Mouse (Mus musculus): ENCODE data around the gene Pmpcb. TPM values are rescaled to one million over a fixed set of nuclear protein-coding genes. Genes with fewer than 3 reads are reported as not detected.
A peak's percentile ranks its signal among the peaks of the same experiment; 100 is the strongest.

Pmpcb gene
- polyA plus RNA-seq, 1 experiment from 2014 or later: 84.3 TPM

DNA sequence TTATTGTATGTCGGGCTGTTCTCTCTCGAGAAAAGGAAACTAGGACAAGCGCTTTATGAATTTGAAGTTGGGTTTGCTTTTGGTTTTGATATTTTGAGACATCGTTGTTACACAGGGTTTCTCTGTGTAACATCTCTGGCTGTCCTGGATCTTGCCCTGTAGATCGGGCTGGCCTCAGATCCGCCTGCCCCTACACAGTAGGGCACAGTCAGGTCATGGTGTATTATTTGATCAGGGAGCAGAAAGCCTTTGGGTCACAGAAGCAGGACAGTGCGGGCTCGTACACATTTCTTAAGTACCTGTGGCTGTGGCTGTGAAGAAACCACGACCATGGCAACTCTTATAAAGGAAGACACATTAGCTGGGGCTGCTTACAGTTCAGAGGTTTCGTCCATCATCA lies 679 bp downstream of the Pmpcb start:
- Histone ChIP-seq H3K4me1 (ENCODE audit: control insufficient read depth, insufficient read depth, low read length) (peaks cover 9% of the 10 kb centered on the region), H3K27me3 (ENCODE audit: control insufficient read depth, insufficient read depth, low read length) (no peaks in the 10 kb centered on the region), H3K9me3 (ENCODE audit: control insufficient read depth, low read depth, low read length) (no peaks in the 10 kb centered on the region), H3K4me3 (ENCODE audit: low read depth, low read length) (peak overlapping the region; percentile 92), H3K27ac (ENCODE audit: low read length) (no peak overlapping the region; the same call in 1 of the 2 replicates), H3K4me2 (replicated peaks; ENCODE audit: low read depth, low read length) (peak overlapping the region; percentile 75), H3K9ac (replicated peaks; ENCODE audit: low read depth, low read length) (peak overlapping the region; percentile 89), H3K36me3 (ENCODE audit: control insufficient read depth, insufficient read depth, low read length) (peaks cover 28% of the 10 kb centered on the region)
- no peak for ATAC-seq (ENCODE audit: insufficient number of reproducible peaks, insufficient read depth, low FRiP score, low read depth)
- 19% methylated on average over 10 of the region's 10 CpGs for WGBS

DNA sequence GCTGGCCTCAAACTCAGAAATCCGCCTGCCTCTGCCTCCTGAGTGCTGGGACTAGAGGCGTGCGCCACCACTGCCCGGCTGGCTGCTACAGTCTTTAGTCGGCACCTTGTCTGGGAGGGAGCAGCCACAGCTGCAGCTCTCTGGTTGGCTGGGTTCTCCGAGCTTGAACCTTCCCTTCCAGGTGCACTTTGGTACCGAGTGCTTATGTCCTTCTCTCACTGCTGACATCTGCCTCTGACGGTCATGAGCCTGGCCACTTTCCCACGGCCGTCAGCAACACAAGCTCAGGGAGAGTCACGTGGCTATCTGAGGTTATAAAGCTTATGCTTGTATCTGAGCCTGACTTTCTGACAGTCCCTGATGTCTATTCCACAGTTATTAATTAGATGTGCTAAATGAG lies 2.2 kb downstream of the Pmpcb start:
- H3K4me1 ChIP-seq (ENCODE audit: control insufficient read depth, insufficient read depth, low read length): peaks cover 9% of the 10 kb centered on the region
- no peak overlapping the region for H3K4me2 ChIP-seq (replicated peaks; ENCODE audit: low read depth, low read length)
- H3K9me3 ChIP-seq (ENCODE audit: control insufficient read depth, low read depth, low read length): no peaks in the 10 kb centered on the region
- H3K36me3 ChIP-seq (ENCODE audit: control insufficient read depth, insufficient read depth, low read length): peaks cover 42% of the 10 kb centered on the region
- H3K4me3 ChIP-seq (ENCODE audit: low read depth, low read length): no peak overlapping the region
- ATAC-seq (ENCODE audit: insufficient number of reproducible peaks, insufficient read depth, low FRiP score, low read depth): no peak
- 91% methylated on average over 10 of the region's 11 CpGs for WGBS
- no peak overlapping the region for H3K27ac ChIP-seq (ENCODE audit: low read length)
- no peak overlapping the region for H3K9ac ChIP-seq (replicated peaks; ENCODE audit: low read depth, low read length)
- H3K27me3 ChIP-seq (ENCODE audit: control insufficient read depth, insufficient read depth, low read length): no peaks in the 10 kb centered on the region

DNA sequence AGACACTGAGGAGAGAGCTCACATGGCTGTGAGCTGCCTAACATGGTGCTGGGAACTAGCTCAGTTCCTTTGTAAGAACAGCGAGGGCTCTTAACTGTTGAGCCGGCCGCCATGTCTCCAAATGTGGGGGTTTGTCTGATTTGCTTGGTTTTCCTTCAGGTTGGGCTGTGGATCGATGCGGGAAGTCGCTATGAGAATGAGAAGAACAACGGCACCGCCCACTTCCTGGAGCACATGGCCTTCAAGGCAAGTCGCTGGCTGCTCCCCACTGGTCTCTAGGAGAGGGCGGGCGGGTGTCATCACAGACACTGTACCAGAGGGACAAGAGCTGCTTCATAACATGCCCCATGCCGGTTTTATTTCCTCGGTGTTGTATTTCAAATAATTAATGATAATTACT lies 2.9 kb downstream of the Pmpcb start:
- ATAC-seq (ENCODE audit: insufficient number of reproducible peaks, insufficient read depth, low FRiP score, low read depth): no peak
- Histone ChIP-seq H3K4me3 (ENCODE audit: low read depth, low read length) (no peak overlapping the region), H3K4me1 (ENCODE audit: control insufficient read depth, insufficient read depth, low read length) (peaks cover 9% of the 10 kb centered on the region), H3K4me2 (replicated peaks; ENCODE audit: low read depth, low read length) (no peak overlapping the region), H3K9ac (replicated peaks; ENCODE audit: low read depth, low read length) (no peak overlapping the region), H3K36me3 (ENCODE audit: control insufficient read depth, insufficient read depth, low read length) (peaks cover 50% of the 10 kb centered on the region), H3K9me3 (ENCODE audit: control insufficient read depth, low read depth, low read length) (no peaks in the 10 kb centered on the region), H3K27me3 (ENCODE audit: control insufficient read depth, insufficient read depth, low read length) (no peaks in the 10 kb centered on the region), H3K27ac (ENCODE audit: low read length) (no peak overlapping the region)
- 90% methylated on average over 13 of the region's 13 CpGs for WGBS

DNA sequence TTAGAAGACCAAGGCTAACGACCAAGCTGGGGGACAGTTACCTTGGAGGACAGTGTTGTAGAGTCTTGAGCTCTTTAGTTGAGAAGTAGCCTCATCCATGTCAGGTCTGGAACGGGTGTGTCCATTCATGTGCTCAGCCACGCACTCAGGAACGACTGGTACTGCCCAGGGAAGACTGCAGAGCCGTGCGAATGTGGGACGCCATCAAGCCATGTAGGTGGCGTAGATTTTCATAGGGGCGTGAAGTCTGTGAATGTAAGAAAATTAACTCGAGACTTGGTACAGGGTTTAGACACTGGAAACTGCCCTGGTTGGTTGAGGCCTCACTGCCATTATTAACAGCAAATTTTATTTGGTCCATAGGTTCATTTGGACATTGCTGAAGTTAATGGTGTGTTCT lies 6.7 kb downstream of the Pmpcb start:
- H3K27ac ChIP-seq (ENCODE audit: low read length): no peak overlapping the region
- H3K4me1 ChIP-seq (ENCODE audit: control insufficient read depth, insufficient read depth, low read length): no peaks in the 10 kb centered on the region
- no peak overlapping the region for H3K4me3 ChIP-seq (ENCODE audit: low read depth, low read length)
- H3K9me3 ChIP-seq (ENCODE audit: control insufficient read depth, low read depth, low read length): no peaks in the 10 kb centered on the region
- H3K36me3 ChIP-seq (ENCODE audit: control insufficient read depth, insufficient read depth, low read length): peaks cover 82% of the 10 kb centered on the region
- H3K27me3 ChIP-seq (ENCODE audit: control insufficient read depth, insufficient read depth, low read length): no peaks in the 10 kb centered on the region
- H3K4me2 ChIP-seq (replicated peaks; ENCODE audit: low read depth, low read length): no peak overlapping the region
- no peak overlapping the region for H3K9ac ChIP-seq (replicated peaks; ENCODE audit: low read depth, low read length)
- no peak for ATAC-seq (ENCODE audit: insufficient number of reproducible peaks, insufficient read depth, low FRiP score, low read depth)
- WGBS: 97% methylated on average over 10 of the region's 10 CpGs

DNA sequence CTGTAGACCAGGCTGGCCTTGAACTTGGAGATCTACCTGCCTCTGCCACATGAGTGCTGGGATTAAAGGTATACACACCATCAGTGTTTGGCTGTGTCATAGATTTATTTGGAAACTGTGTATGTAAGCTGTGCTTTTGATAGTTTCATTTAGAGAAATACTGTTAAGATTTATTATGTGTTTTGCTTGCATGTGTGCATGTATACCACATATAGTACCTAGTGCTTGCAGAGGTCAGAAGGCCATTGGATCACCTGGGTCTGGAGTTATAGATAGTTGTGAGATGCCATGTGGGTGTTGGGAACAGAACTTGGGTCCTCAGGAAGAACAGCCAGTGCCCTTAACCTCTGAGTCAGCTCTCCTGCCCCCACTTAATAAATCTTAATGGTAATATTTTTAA lies 7.7 kb downstream of the Pmpcb start:
- H3K4me2 ChIP-seq (replicated peaks; ENCODE audit: low read depth, low read length): no peak overlapping the region
- H3K27ac ChIP-seq (ENCODE audit: low read length): no peak overlapping the region
- no peak for ATAC-seq (ENCODE audit: insufficient number of reproducible peaks, insufficient read depth, low FRiP score, low read depth)
- H3K9ac ChIP-seq (replicated peaks; ENCODE audit: low read depth, low read length): no peak overlapping the region
- no peaks in the 10 kb centered on the region for H3K9me3 ChIP-seq (ENCODE audit: control insufficient read depth, low read depth, low read length)
- no peak overlapping the region for H3K4me3 ChIP-seq (ENCODE audit: low read depth, low read length)
- H3K4me1 ChIP-seq (ENCODE audit: control insufficient read depth, insufficient read depth, low read length): no peaks in the 10 kb centered on the region
- H3K27me3 ChIP-seq (ENCODE audit: control insufficient read depth, insufficient read depth, low read length): no peaks in the 10 kb centered on the region
- peaks cover 85% of the 10 kb centered on the region for H3K36me3 ChIP-seq (ENCODE audit: control insufficient read depth, insufficient read depth, low read length)

DNA sequence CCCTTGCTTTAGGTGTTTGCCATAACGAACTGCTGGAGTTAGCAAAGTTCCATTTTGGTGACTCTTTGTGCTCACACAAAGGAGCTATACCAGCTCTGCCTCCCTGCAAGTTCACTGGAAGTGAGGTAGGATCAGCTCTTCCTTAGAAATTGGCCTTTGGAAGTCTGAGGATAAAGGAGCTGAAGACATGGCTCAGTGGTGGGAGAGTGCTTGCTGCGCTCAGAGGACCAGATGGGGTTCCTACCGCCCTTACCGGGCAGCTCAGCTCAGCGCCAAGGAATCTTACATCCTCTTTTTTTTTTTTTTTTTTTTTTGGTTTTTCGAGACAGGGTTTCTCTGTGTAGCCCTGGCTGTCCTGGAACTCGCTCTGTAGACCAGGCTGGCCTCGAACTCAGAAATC lies 9.0 kb downstream of the Pmpcb start:
- no peak for ATAC-seq (ENCODE audit: insufficient number of reproducible peaks, insufficient read depth, low FRiP score, low read depth)
- Histone ChIP-seq H3K27ac (ENCODE audit: low read length) (no peak overlapping the region), H3K9ac (replicated peaks; ENCODE audit: low read depth, low read length) (no peak overlapping the region), H3K4me1 (ENCODE audit: control insufficient read depth, insufficient read depth, low read length) (no peaks in the 10 kb centered on the region), H3K9me3 (ENCODE audit: control insufficient read depth, low read depth, low read length) (no peaks in the 10 kb centered on the region), H3K36me3 (ENCODE audit: control insufficient read depth, insufficient read depth, low read length) (peaks cover 76% of the 10 kb centered on the region), H3K4me3 (ENCODE audit: low read depth, low read length) (no peak overlapping the region), H3K4me2 (replicated peaks; ENCODE audit: low read depth, low read length) (no peak overlapping the region), H3K27me3 (ENCODE audit: control insufficient read depth, insufficient read depth, low read length) (no peaks in the 10 kb centered on the region)
- WGBS: 93% methylated on average over 5 of the region's 8 CpGs

DNA sequence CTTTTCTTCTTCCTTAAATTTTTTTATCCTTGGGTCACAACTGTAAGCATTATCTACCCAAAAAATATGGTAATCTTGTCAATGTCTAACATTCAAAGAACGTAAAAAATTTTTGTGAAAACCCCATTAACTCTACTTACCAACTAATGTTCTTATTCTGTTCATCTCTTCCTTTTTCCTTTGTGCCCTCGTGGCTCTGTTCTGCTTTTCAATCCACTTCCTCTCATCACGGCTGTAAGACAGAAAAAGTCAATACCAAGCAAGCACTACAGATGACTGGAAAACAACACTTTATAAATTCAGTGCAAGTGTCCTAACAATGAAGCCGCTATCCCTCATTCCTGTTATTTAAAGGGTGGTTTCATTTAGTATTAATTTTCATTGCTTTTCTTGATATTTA lies 31.6 kb downstream of the Pmpcb start:
- 92% methylated on average over 4 of the region's 4 CpGs for WGBS
- Histone ChIP-seq H3K9me3 (ENCODE audit: control insufficient read depth, low read depth, low read length) (no peaks in the 10 kb centered on the region), H3K4me3 (ENCODE audit: low read depth, low read length) (no peak overlapping the region), H3K27me3 (ENCODE audit: control insufficient read depth, insufficient read depth, low read length) (no peaks in the 10 kb centered on the region), H3K9ac (replicated peaks; ENCODE audit: low read depth, low read length) (no peak overlapping the region), H3K36me3 (ENCODE audit: control insufficient read depth, insufficient read depth, low read length) (peaks cover 40% of the 10 kb centered on the region), H3K4me2 (replicated peaks; ENCODE audit: low read depth, low read length) (no peak overlapping the region), H3K4me1 (ENCODE audit: control insufficient read depth, insufficient read depth, low read length) (no peaks in the 10 kb centered on the region), H3K27ac (ENCODE audit: low read length) (no peak overlapping the region)
- ATAC-seq (ENCODE audit: insufficient number of reproducible peaks, insufficient read depth, low FRiP score, low read depth): no peak

DNA sequence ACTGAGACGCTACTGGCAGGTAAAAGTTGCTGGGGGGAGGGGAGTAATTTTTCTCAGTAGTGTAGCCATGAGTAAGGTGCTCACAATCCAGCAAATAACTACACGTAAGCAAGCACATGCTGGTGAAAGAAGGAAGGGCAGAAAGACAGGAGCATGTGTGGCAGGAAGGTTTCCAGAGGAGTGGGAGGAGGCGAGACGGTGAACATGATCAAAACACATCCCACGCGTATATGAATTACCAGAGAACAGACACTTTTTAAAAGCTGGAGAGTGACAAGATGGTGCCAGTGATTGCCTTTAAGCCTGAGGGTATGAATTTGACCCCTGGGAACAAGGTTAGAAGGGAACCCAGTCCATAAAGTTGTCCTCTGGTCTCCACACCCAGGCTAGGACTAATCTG lies 32.9 kb downstream of the Pmpcb start:
- ATAC-seq (ENCODE audit: insufficient number of reproducible peaks, insufficient read depth, low FRiP score, low read depth): no peak
- no peaks in the 10 kb centered on the region for H3K27me3 ChIP-seq (ENCODE audit: control insufficient read depth, insufficient read depth, low read length)
- no peak overlapping the region for H3K4me3 ChIP-seq (ENCODE audit: low read depth, low read length)
- peaks cover 39% of the 10 kb centered on the region for H3K36me3 ChIP-seq (ENCODE audit: control insufficient read depth, insufficient read depth, low read length)
- 91% methylated on average over 6 of the region's 6 CpGs for WGBS
- no peak overlapping the region for H3K27ac ChIP-seq (ENCODE audit: low read length)
- H3K9ac ChIP-seq (replicated peaks; ENCODE audit: low read depth, low read length): no peak overlapping the region
- no peaks in the 10 kb centered on the region for H3K9me3 ChIP-seq (ENCODE audit: control insufficient read depth, low read depth, low read length)
- no peak overlapping the region for H3K4me2 ChIP-seq (replicated peaks; ENCODE audit: low read depth, low read length)
- H3K4me1 ChIP-seq (ENCODE audit: control insufficient read depth, insufficient read depth, low read length): no peaks in the 10 kb centered on the region

DNA sequence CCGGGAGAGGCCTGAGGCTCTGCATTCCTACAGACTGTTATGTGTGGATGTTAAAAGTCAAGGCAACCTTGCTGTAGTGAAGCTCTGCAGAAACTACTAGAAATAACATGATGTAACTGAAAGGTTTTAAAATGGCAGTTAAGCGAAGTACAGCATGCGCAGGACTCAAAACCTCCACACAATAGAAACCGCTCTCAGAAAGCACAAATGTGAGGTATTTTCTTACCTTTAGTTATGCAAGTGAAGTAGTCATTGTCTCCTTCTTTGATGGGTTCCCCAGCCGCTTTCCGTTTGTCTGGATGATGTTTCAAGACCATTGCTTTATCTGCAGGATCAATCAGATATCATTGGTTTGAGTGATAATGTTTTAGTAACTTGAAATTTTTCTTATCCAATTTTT lies 39.5 kb downstream of the Pmpcb start:
- Histone ChIP-seq H3K9me3 (ENCODE audit: control insufficient read depth, low read depth, low read length) (no peaks in the 10 kb centered on the region), H3K4me1 (ENCODE audit: control insufficient read depth, insufficient read depth, low read length) (no peaks in the 10 kb centered on the region), H3K9ac (replicated peaks; ENCODE audit: low read depth, low read length) (no peak overlapping the region), H3K36me3 (ENCODE audit: control insufficient read depth, insufficient read depth, low read length) (peaks cover 53% of the 10 kb centered on the region), H3K27me3 (ENCODE audit: control insufficient read depth, insufficient read depth, low read length) (no peaks in the 10 kb centered on the region), H3K4me2 (replicated peaks; ENCODE audit: low read depth, low read length) (no peak overlapping the region), H3K27ac (ENCODE audit: low read length) (no peak overlapping the region), H3K4me3 (ENCODE audit: low read depth, low read length) (no peak overlapping the region)
- 92% methylated on average over 6 of the region's 6 CpGs for WGBS
- ATAC-seq (ENCODE audit: insufficient number of reproducible peaks, insufficient read depth, low FRiP score, low read depth): no peak
